Mouse (Mus musculus) forebrain, embryonic 15.5 days (tissue): Measurements from ENCODE around the gene Mul1. TPM values are rescaled to one million over a fixed set of nuclear protein-coding genes. Genes with fewer than 3 reads are reported as not detected.

ENCODE experiments used
- ATAC-seq: fragments of 200-750 bp; cut with Nextera tagmentation; replicated peaks from 2 replicates; pipeline ENCODE4 v1.8.0; 2017; ENCODE audit warnings: mild to moderate bottlenecking, moderate TSS enrichment, moderate library complexity
- H3K27ac ChIP-seq: fragments of 300-500 bp; sonication (generic); replicated peaks from 2 replicates; pipeline ENCODE4 v1.5.1; 2015; ENCODE audit warnings: mild to moderate bottlenecking, inconsistent platforms
- H3K27me3 ChIP-seq: fragments of 300-500 bp; sonication (generic); 2 replicates; pipeline ENCODE4 v1.6.1; 2015; ENCODE audit warnings: inconsistent platforms
- H3K36me3 ChIP-seq: fragments of 300-500 bp; sonication (generic); 2 replicates; pipeline ENCODE4 v1.6.1; 2015; ENCODE audit warnings: mild to moderate bottlenecking, inconsistent platforms
- H3K4me1 ChIP-seq: fragments of 300-500 bp; sonication (generic); 2 replicates; pipeline ENCODE4 v1.6.1; 2015; ENCODE audit warnings: inconsistent platforms
- H3K4me2 ChIP-seq: fragments of 300-500 bp; sonication (generic); replicated peaks from 2 replicates; pipeline ENCODE4 v1.6.1; 2015; ENCODE audit warnings: mild to moderate bottlenecking, inconsistent platforms
- H3K4me3 ChIP-seq: fragments of 300-500 bp; sonication (generic); 2 replicates; pipeline ENCODE4 v1.5.1; 2015; ENCODE audit warnings: mild to moderate bottlenecking, inconsistent platforms
- H3K9ac ChIP-seq: fragments of 300-500 bp; sonication (generic); replicated peaks from 2 replicates; pipeline ENCODE4 v1.6.1; 2015; ENCODE audit warnings: mild to moderate bottlenecking, inconsistent platforms
- H3K9me3 ChIP-seq: fragments of 300-500 bp; sonication (generic); 2 replicates; pipeline ENCODE4 v1.6.1; 2016; ENCODE audit warnings: inconsistent platforms
- WGBS: fragments of 180-500 bp; shearing (Covaris S2); methylation state at CpG from one replicate; pipeline ENCODE4 v1.1.7; 2015; ENCODE audit warnings: mixed read lengths; 5-methylcytosine and 5-hydroxymethylcytosine counted together
- polyA plus RNA-seq: library from polyadenylated mRNA; unstranded; fragments of >200 nt; fragmentation: Nextera tagmentation; extraction: Ambion mirVana; gene quantifications from 2 replicates; pipeline ENCODE4 v1.2.1, GENCODE M21; 2015

Mul1 gene
- polyA plus RNA-seq, 1 experiment from 2014 or later = 19.0 TPM

DNA sequence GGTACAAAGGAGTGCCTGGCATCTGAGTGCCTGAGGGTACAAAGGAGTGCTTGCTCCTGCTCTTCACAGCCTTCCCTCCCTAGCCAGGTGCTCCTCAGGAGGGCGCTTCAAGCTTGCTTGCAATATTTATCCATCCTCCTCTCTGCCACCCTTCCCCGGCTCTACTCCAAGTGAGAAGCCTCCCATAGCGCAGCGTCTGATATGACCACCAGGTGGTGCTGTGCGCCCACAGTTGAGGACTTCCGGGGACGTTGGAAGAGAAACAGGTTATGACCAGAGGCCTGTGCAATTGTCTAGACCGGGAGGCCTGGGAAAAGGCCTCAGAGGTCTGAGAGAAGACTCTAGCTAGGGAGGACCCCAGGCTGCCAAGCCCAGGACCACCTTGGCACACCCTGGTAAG lies 12.9 kb downstream of the Mul1 start:
- Histone ChIP-seq H3K4me1 (peaks cover 25% of the 10 kb centered on the region), H3K9ac (peak overlapping the region; percentile 27), H3K27me3 (peaks cover 5% of the 10 kb centered on the region; the same call in 1 of the 2 replicates), H3K4me2 (peak overlapping the region; percentile 30), H3K27ac (peak overlapping the region; percentile 87), H3K36me3 (peaks cover under 1% of the 10 kb centered on the region; the same call in 1 of the 2 replicates), H3K9me3 (no peaks in the 10 kb centered on the region), H3K4me3 (no peak overlapping the region)
- WGBS = under 1% methylated on average over 8 of the region's 8 CpGs
- peak; percentile 82 for ATAC-seq

DNA sequence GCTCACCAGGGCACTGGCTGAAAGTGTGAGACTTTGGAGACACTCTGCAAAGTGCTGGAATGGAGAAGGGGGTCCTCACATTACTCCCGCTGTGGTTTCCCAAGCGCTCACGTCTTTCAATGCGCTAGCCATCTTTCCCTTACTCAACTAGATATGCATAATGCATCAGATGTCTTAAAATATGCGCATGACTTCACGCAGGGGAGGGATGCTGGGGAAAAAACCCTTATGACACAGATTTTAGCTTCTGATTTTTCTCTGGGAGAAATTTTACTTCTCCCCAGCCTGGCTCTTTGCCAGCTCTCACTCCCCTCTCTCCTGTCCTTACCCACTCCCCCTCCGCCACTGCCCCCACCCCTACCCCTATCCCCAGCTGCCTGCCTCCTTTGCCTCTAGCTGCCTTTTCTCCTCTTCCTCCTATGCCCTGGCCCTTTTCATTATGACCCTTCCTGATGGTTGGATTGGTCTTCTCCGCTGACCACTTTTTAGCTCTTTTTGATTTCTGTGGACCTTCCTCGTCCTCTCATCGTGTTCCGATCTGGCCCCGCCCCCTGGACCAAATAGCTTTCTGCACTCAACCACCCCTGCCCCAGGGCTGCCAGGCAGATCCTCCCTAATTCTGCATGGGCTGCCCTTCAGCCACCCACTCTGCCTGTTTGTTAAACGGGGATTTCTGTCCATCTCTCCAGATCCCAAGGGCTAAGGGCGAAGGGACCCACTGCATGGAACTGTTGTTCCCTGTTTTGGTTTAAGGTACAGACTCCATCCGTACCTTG lies 13.5 kb downstream of the Mul1 start:
- Histone ChIP-seq H3K4me3 (no peak overlapping the region), H3K27me3 (peaks cover 5% of the 10 kb centered on the region; the same call in 1 of the 2 replicates), H3K4me1 (peaks cover 27% of the 10 kb centered on the region), H3K36me3 (no peaks in the 10 kb centered on the region), H3K4me2 (peak overlapping the region; percentile 30), H3K9me3 (no peaks in the 10 kb centered on the region), H3K9ac (0 out of 2 replicates have a peak overlapping the region, but pooled peaks have one; percentile 7), H3K27ac (peak overlapping the region; percentile 87)
- ATAC-seq = peak; percentile 68
- 29% methylated on average over 15 of the region's 15 CpGs for WGBS

DNA sequence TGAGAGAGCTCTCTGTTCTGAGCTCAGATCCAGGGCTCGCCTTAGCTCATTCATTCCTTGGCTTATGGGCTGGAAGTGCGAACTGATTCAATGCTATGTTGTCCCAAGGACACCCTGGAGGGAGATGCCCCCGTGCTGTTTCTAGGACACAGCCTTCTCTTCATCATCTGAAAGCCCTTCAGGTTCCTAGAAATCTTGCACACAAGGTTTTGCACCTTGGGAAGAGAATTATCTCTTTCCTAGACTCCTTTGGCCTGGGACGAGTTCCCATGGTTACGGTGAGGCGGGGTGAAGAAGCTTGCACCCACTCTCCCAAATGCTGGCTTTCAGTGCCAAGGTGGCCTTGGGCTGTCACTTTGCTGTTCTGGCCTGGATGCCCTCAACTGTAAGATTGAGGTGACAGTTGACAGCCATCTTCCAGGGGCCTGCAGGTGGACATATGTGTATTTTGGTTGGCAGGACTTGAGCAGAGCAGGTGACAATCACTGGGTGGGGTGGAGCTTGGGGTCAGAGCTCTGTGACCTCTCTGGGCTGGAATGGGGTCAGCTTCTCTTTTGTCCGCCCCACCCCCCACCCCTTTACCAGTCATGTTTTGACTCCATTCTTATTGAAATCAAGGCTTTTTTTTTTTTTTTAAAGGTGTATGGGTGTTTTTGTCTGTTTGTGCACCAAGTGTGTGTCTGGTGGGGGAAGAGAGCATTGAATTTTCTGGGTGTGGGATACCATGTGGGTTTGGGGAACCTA lies 14.6 kb downstream of the Mul1 start:
- no peak overlapping the region for H3K9ac ChIP-seq
- H3K4me3 ChIP-seq = no peak overlapping the region
- ATAC-seq = no peak
- H3K27me3 ChIP-seq = peaks cover 10% of the 10 kb centered on the region; the same call in 1 of the 2 replicates
- peaks cover 37% of the 10 kb centered on the region for H3K4me1 ChIP-seq
- H3K4me2 ChIP-seq = no peak overlapping the region
- no peaks in the 10 kb centered on the region for H3K9me3 ChIP-seq
- WGBS = 57% methylated on average over 7 of the region's 7 CpGs
- H3K36me3 ChIP-seq = no peaks in the 10 kb centered on the region
- H3K27ac ChIP-seq = no peak overlapping the region

DNA sequence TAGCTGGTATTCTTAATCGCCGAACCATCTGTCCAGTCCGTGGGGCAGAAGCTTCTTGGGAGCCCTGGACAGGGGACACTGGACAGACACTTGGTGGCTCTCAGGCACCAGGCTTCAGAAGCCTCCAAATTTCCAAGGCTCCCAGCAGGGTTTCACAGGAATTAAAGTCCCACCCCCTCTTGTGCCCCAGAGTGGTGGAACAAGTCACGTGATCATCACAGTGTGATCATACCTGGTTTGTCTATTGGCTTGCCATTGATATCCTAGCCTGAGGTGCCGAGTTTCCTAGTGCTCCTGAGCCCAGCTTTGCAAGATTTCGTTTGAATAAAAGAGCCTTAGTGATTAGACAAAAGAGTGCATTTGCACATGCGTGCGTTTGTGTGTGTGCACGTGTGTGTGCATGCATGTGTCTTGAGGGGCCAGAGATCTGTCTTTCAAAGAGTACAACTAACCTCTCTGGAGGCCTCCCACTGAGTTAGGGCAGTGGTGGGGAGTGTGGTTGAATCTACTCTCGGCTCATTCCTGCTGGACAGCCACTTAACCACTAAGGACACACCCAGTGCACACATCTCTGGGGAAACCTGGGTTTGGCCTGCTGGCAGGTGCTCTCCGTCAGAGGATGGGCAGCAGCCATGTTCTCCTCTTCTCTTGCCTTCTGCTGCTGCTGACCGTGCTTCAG lies 15.3 kb downstream of the Mul1 start:
- no peak overlapping the region for H3K4me2 ChIP-seq
- peaks cover 37% of the 10 kb centered on the region for H3K4me1 ChIP-seq
- H3K4me3 ChIP-seq = no peak overlapping the region
- H3K27ac ChIP-seq = no peak overlapping the region
- no peaks in the 10 kb centered on the region for H3K36me3 ChIP-seq
- H3K9me3 ChIP-seq = no peaks in the 10 kb centered on the region
- WGBS = 50% methylated on average over 12 of the region's 12 CpGs
- H3K9ac ChIP-seq = no peak overlapping the region
- H3K27me3 ChIP-seq = peaks cover 10% of the 10 kb centered on the region; the same call in 1 of the 2 replicates
- no peak for ATAC-seq

DNA sequence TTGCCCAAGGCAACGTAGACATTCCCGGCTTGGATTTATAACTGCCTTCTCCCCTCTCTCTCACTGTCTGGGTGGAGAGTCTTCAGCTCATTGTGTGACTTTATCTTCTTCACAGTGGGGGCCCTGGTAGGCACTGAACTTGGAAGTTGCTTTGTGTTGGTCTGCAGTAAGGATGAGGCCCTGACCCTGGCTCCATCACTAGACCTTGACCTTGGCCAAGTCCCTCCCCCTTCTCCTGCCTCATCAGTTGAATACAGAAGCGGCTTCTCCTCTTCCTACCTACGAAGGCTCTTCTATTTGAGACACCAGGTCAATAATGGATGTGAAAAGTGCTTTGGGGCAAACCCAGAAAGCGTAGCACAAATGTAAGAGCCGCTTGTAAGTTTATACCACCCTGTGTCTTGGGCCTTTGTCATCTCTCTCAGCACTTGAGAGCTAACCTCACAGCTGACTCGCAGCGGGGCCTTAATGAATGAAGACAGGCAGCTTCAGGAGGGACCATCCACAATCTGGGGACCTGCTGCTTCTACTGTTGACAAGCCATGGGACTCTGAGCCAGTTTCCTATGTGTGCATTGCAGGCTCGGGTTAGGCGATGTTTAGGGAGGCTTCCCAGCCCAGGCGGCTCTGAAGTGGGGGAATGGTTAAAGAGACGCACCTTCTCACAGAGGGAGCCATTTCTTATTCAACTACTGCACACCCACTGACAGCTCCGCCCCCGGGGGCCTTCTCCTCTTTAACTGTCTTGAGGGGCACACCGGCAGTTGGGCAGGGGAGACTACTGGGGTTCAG lies 18.0 kb downstream of the Mul1 start:
- Histone ChIP-seq H3K4me3 (0 out of 2 replicates have a peak overlapping the region, but pooled peaks have one; percentile 81), H3K36me3 (no peaks in the 10 kb centered on the region), H3K4me2 (no peak overlapping the region), H3K9me3 (no peaks in the 10 kb centered on the region), H3K27me3 (peaks cover 10% of the 10 kb centered on the region; the same call in 1 of the 2 replicates), H3K9ac (no peak overlapping the region), H3K27ac (no peak overlapping the region), H3K4me1 (peaks cover 50% of the 10 kb centered on the region)
- ATAC-seq = no peak
- 30% methylated on average over 15 of the region's 15 CpGs for WGBS

DNA sequence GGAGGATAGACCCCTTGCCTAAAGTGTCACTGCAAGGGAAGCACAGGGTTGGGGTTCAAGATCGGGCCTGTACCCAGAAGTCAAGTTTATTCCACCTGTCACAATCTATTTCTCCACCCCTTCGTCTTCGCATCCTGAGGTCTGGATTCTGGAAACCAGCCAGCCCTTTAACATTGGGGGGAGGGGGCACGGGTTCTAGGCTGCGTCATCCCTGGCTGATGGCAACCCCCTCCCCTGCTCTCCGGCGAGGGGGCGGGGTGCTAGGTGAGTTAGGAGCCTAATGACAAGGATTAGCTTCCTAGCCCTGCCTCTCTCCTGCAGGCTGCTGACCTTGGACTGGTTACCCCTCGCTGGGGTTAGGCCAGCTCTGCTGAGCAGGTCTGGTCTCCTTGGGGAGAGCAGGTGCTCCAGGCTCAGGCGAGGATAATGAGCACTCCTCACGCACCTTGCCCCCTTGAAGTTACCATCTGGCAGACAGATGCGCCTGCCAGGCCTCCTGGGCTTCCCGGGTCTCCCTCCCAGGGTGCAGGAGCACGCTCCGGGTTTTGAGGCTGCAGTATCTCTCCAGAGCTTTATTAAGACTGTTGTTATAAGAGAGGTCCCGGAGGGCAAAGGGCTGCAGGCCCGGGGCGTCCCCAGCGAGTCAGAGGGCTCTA lies 18.8 kb downstream of the Mul1 start:
- Histone ChIP-seq H3K36me3 (no peaks in the 10 kb centered on the region), H3K27ac (peak overlapping the region; percentile 87), H3K9me3 (no peaks in the 10 kb centered on the region), H3K27me3 (peaks cover 10% of the 10 kb centered on the region; the same call in 1 of the 2 replicates), H3K4me2 (peak overlapping the region; percentile 89), H3K4me1 (peaks cover 47% of the 10 kb centered on the region), H3K9ac (peak overlapping the region; percentile 85), H3K4me3 (peak overlapping the region; percentile 81)
- ATAC-seq = peak; percentile 11; the same call in 1 of the 2 replicates
- 5% methylated on average over 19 of the region's 19 CpGs for WGBS

DNA sequence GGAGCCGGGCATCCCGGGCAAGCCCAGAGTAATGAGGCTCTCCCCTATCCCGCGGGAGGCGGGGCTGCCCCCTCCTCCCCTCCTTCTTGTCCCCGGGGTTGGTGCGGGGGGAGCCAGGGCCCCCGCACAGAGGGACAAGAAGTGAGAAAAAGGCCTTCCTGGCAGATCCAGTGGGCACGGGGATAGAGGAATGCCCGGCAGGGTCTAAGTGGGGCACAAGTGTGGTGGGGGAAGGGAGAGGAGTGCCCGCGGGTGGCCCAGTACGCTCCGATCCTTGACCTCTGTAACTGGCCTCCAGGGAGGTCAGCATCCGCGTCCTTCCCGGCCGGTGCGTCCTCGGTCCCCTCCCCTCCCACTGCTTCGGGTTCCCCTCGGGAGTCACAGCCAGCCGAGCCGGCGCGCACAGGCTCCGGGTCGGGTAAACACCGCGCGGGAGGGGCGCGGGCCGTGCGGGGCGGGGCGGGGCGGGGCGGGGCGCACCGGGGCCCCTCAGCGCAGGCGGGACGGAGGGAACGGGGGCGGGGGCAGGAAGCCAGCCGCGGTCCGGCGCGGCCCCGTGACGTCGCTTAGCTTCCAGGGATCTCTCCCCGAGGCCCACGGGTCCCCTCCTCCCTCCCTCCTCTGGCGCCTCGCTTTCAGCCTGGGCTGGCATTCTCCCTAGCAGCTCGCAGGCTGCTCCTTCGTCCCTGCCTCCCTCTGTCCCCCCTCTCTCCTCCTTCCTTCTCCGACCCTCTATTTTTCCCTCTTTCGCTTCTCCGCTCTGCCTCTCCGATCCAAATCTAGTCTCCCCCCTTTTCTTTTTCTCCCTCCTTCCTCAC lies 19.5 kb downstream of the Mul1 start, which contains the start of gene Camk2n1:
Gene Camk2n1 (plus strand): TSS at position 562 of the 818 bp plus-strand sequence.
- under 1% methylated on average over 58 of the region's 64 CpGs for WGBS

DNA sequence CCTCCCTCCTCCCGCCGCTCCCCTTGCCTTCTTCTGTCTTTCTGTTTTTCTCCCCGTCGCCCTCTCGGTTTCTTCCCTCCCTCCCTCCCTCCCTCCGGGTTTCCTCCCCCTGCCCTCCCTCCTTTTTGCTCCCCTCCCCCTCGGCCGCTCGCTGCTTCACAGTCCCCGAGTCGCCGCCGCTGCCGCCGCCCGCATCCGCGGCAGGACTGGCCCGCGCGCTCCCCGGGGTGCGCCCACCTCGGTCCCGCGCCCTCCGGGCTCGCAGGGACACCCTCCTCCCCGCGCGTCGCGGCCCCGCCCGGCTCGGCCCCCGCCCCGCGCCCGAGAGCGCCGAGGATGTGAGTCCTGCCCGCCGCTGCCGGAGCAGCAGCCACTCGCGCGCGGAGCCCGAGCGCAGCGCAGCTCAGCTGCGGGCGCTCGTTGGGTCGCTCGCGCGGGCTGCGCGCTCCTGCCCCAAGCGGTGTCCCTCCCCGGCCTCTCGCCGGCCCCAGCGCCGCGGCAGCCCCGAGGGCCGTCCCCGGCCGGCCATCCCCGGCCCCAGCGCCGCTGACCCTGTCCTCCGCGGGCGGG lies 20.2 kb downstream of the Mul1 start:
- ATAC-seq = peak; percentile 65
- WGBS = 1% methylated on average over 67 of the region's 78 CpGs

More for the DNA sequence above, 19.5 kb downstream of the Mul1 start, which contains the start of gene Camk2n1:
- H3K27me3 ChIP-seq = peaks cover 10% of the 10 kb centered on the region; the same call in 1 of the 2 replicates
- peak within 1 kb of the TSS; percentile 87 for H3K27ac ChIP-seq
- no peaks in the 10 kb centered on the region for H3K9me3 ChIP-seq
- peaks cover 42% of the 10 kb centered on the region for H3K4me1 ChIP-seq
- peak; percentile 70 for ATAC-seq
- H3K9ac ChIP-seq = peak within 1 kb of the TSS; percentile 85
- H3K36me3 ChIP-seq = no peaks in the 10 kb centered on the region
- peak within 1 kb of the TSS; percentile 89 for H3K4me2 ChIP-seq
- H3K4me3 ChIP-seq = peak within 1 kb of the TSS; percentile 81

DNA sequence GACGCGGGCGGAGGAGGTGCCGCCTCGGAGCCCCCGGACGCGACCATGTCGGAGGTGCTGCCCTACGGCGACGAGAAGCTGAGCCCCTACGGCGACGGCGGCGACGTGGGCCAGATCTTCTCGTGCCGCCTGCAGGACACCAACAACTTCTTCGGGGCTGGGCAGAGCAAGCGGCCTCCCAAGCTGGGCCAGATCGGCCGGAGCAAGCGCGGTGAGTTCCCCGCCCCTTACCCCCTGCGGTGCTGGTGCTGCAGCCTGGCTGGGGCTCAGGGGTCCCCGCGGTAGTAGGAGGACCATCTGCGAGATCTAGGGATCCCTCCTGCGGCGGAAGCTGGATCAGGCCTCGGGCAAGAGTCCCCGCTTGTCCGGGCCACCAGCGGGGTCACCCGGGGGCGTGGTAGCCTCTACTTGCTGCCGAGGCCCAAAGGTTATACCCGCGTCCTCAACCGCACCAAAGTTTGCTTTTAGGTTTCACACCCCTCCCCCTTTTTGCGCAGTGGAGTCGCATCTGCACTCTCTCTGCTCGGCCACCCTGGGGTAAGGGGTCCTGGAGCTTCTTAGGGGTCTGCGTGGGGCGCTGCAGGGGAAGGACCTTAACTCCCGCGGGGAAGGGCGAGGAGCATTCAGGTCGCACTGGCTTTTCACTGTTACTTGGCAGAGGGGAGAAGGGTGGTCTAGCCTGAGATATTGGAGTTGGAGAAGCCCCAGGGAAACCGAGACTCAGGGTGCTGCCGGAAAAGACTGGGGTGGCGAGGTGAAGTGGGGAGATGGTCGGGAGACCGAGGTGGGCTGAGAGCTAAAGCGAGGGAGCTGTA lies 20.9 kb downstream of the Mul1 start:
- Histone ChIP-seq H3K4me1 (peaks cover 43% of the 10 kb centered on the region), H3K9me3 (no peaks in the 10 kb centered on the region), H3K4me3 (peak overlapping the region; percentile 81), H3K27me3 (peaks cover 10% of the 10 kb centered on the region; the same call in 1 of the 2 replicates), H3K4me2 (peak overlapping the region; percentile 89), H3K36me3 (no peaks in the 10 kb centered on the region), H3K27ac (peak overlapping the region; percentile 87), H3K9ac (peak overlapping the region; percentile 85)
- peak; percentile 9; the same call in 1 of the 2 replicates for ATAC-seq
- under 1% methylated on average over 58 of the region's 58 CpGs for WGBS

More for the DNA sequence above, 20.2 kb downstream of the Mul1 start:
- H3K4me2 ChIP-seq = peak overlapping the region; percentile 89
- peaks cover 43% of the 10 kb centered on the region for H3K4me1 ChIP-seq
- peak overlapping the region; percentile 81 for H3K4me3 ChIP-seq
- no peaks in the 10 kb centered on the region for H3K36me3 ChIP-seq
- peaks cover 10% of the 10 kb centered on the region; the same call in 1 of the 2 replicates for H3K27me3 ChIP-seq
- H3K9ac ChIP-seq = peak overlapping the region; percentile 85
- no peaks in the 10 kb centered on the region for H3K9me3 ChIP-seq
- H3K27ac ChIP-seq = peak overlapping the region; percentile 87
